Mouse (Mus musculus): ENCODE measurements around the gene Epb41l4b.

Epb41l4b gene

GRCm38 (mm10) chr4:57010919-57011318 is 132.3 kb downstream of the Epb41l4b start:
- DNase-seq (ENCODE audit: low spot score) = no peak

GRCm38 (mm10) chr4:57010425-57010824 is 132.8 kb downstream of the Epb41l4b start:
- no peak for DNase-seq (ENCODE audit: low spot score)

GRCm38 (mm10) chr4:57007717-57008116 is 135.5 kb downstream of the Epb41l4b start:
- DNase-seq (ENCODE audit: low spot score) = no peak

- no peak for DNase-seq (ENCODE audit: low spot score)
These were observed 138.2 kb downstream of the Epb41l4b start for GRCm38 (mm10) chr4:57005011-57005410.

GRCm38 (mm10) chr4:57003886-57004285 is 139.4 kb downstream of the Epb41l4b start:
- no peak for DNase-seq (ENCODE audit: low spot score)

- no peak for DNase-seq (ENCODE audit: low spot score)
These were observed 140.5 kb downstream of the Epb41l4b start for GRCm38 (mm10) chr4:57002751-57003150.

GRCm38 (mm10) chr4:57001437-57001836 is 141.8 kb downstream of the Epb41l4b start:
- DNase-seq (ENCODE audit: low spot score) = no peak

GRCm38 (mm10) chr4:56993331-56993730 is 149.9 kb downstream of the Epb41l4b start:
- DNase-seq (ENCODE audit: low spot score) = no peak

GRCm38 (mm10) chr4:56991951-56992350 is 151.3 kb downstream of the Epb41l4b start:
- DNase-seq (ENCODE audit: low spot score) = no peak

- DNase-seq (ENCODE audit: low spot score) = peak; percentile 48
These were observed 153.0 kb downstream of the Epb41l4b start, which contains the start of gene Frrs1l for GRCm38 (mm10) chr4:56990215-56990584. Frrs1l (minus strand) TSS chr4:56990391.

- peak; percentile 44 for DNase-seq (ENCODE audit: low spot score)
These were observed 153.6 kb downstream of the Epb41l4b start for GRCm38 (mm10) chr4:56989431-56990214.

- DNase-seq (ENCODE audit: low spot score) = peak; percentile 39
These were observed 177.6 kb downstream of the Epb41l4b start for GRCm38 (mm10) chr4:56965586-56966179.

GRCm38 (mm10) chr4:56963687-56964086 is 179.6 kb downstream of the Epb41l4b start:
- DNase-seq (ENCODE audit: low spot score) = no peak

- no peak for DNase-seq (ENCODE audit: low spot score)
These were observed 181.8 kb downstream of the Epb41l4b start for GRCm38 (mm10) chr4:56961320-56961925.

- DNase-seq (ENCODE audit: low spot score) = no peak
These were observed 185.7 kb downstream of the Epb41l4b start for GRCm38 (mm10) chr4:56957518-56957917.

GRCm38 (mm10) chr4:56953235-56953634 is 190.0 kb downstream of the Epb41l4b start:
- no peak for DNase-seq (ENCODE audit: low spot score)

- no peak for DNase-seq (ENCODE audit: low spot score)
These were observed 191.5 kb downstream of the Epb41l4b start for GRCm38 (mm10) chr4:56951701-56952100.

GRCm38 (mm10) chr4:56949494-56949893 is 193.7 kb downstream of the Epb41l4b start:
- DNase-seq (ENCODE audit: low spot score) = no peak

- peak; percentile 93 for DNase-seq (ENCODE audit: low spot score)
These were observed 196.3 kb downstream of the Epb41l4b start, which contains the start of gene Tmem245 for GRCm38 (mm10) chr4:56946641-56947640. Tmem245 (minus strand) TSS chr4:56947437.

GRCm38 (mm10) chr4:56946180-56946579 is 197.1 kb downstream of the Epb41l4b start:
- no peak for DNase-seq (ENCODE audit: low spot score)

- no peak for DNase-seq (ENCODE audit: low spot score)
These were observed 199.0 kb downstream of the Epb41l4b start for GRCm38 (mm10) chr4:56944286-56944685.

- no peak for DNase-seq (ENCODE audit: low spot score)
These were observed 200.0 kb downstream of the Epb41l4b start for GRCm38 (mm10) chr4:56943258-56943657.

Data from layer of hippocampus, adult 11-12 months (tissue).